Mouse (Mus musculus) C2C12 (cell line): ENCODE data around the gene Gm13103.
"Not testable (repeated sequence)": the region's sequence is repeated elsewhere in the genome, so short reads cannot be mapped to it uniquely, and the experiment has no call there.

Experiments used
- CEBPB ChIP-seq: IDR thresholded peaks from one replicate; pipeline ENCODE4 v1.6.1; 2011; ENCODE audit warnings: low read depth, mild to moderate bottlenecking, control low read depth, moderate library complexity
- USF1 ChIP-seq: IDR thresholded peaks from one replicate; pipeline ENCODE4 v1.6.1; 2011; ENCODE audit warnings: low read depth, mild to moderate bottlenecking, control low read depth, moderate library complexity

DNA sequence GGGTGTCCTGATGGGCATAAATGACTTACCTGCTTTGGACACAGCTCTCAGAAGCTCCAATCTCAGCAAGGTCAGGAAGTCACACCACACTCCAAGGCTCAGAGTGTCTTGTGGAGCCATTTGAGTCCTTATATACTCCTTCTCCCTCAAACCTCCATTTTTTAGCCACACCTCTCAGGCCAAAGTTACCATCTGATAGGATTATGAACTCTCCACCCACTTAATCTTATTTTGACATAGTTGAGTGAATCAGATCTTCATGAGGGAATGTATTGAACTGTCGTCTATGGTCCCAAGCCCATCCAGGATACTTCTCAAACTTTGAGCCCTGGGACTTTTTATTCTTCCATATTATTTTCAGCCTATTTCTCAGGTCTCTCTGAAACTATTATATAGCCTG lies 54.0 kb downstream of the Gm13103 start, which contains the start of gene Pramef6:
- TF ChIP-seq CEBPB, USF1: not testable (repeated sequence)
